Mouse (Mus musculus): ENCODE measurements around the gene Plscr1.

The Plscr1 gene

GRCm38 (mm10) chr9:92249447-92249852, at the start of gene Plscr1:
Plscr1 (plus strand) TSS chr9:92249750.
- H3K36me3 ChIP-seq (ENCODE audit: control insufficient read depth, insufficient read depth, low read length, poor library complexity, severe bottlenecking): no peaks in the 10 kb centered on the region
- H3K27me3 ChIP-seq (ENCODE audit: control insufficient read depth, insufficient read depth, low read length, poor library complexity, severe bottlenecking): no peaks in the 10 kb centered on the region
- peak; percentile 43 for DNase-seq (ENCODE audit: low read depth, low spot score)

GRCm38 (mm10) chr9:92204397-92204796, 45.2 kb upstream of the Plscr1 start:
- H3K36me3 ChIP-seq (ENCODE audit: control insufficient read depth, insufficient read depth, low read length, poor library complexity, severe bottlenecking): no peaks in the 10 kb centered on the region
- no peak for DNase-seq (ENCODE audit: low read depth, low spot score)
- no peaks in the 10 kb centered on the region for H3K27me3 ChIP-seq (ENCODE audit: control insufficient read depth, insufficient read depth, low read length, poor library complexity, severe bottlenecking)

GRCm38 (mm10) chr9:92207307-92207706, 42.2 kb upstream of the Plscr1 start:
- Histone ChIP-seq H3K36me3 (ENCODE audit: control insufficient read depth, insufficient read depth, low read length, poor library complexity, severe bottlenecking) (no peaks in the 10 kb centered on the region), H3K27me3 (ENCODE audit: control insufficient read depth, insufficient read depth, low read length, poor library complexity, severe bottlenecking) (no peaks in the 10 kb centered on the region)
- DNase-seq (ENCODE audit: low read depth, low spot score): peak; percentile 53

GRCm38 (mm10) chr9:92207757-92208156, 41.8 kb upstream of the Plscr1 start:
- Histone ChIP-seq H3K27me3 (ENCODE audit: control insufficient read depth, insufficient read depth, low read length, poor library complexity, severe bottlenecking) (no peaks in the 10 kb centered on the region), H3K36me3 (ENCODE audit: control insufficient read depth, insufficient read depth, low read length, poor library complexity, severe bottlenecking) (no peaks in the 10 kb centered on the region)
- DNase-seq (ENCODE audit: low read depth, low spot score): no peak

GRCm38 (mm10) chr9:92209850-92210249, 39.7 kb upstream of the Plscr1 start:
- no peak for DNase-seq (ENCODE audit: low read depth, low spot score)
- Histone ChIP-seq H3K36me3 (ENCODE audit: control insufficient read depth, insufficient read depth, low read length, poor library complexity, severe bottlenecking) (no peaks in the 10 kb centered on the region), H3K27me3 (ENCODE audit: control insufficient read depth, insufficient read depth, low read length, poor library complexity, severe bottlenecking) (no peaks in the 10 kb centered on the region)

- H3K27me3 ChIP-seq (ENCODE audit: control insufficient read depth, insufficient read depth, low read length, poor library complexity, severe bottlenecking): no peaks in the 10 kb centered on the region
- no peaks in the 10 kb centered on the region for H3K36me3 ChIP-seq (ENCODE audit: control insufficient read depth, insufficient read depth, low read length, poor library complexity, severe bottlenecking)
- no peak for DNase-seq (ENCODE audit: low read depth, low spot score)
These were observed 39.1 kb upstream of the Plscr1 start for GRCm38 (mm10) chr9:92210386-92210967.

GRCm38 (mm10) chr9:92211048-92211447, 38.5 kb upstream of the Plscr1 start:
- DNase-seq (ENCODE audit: low read depth, low spot score): no peak
- Histone ChIP-seq H3K27me3 (ENCODE audit: control insufficient read depth, insufficient read depth, low read length, poor library complexity, severe bottlenecking) (no peaks in the 10 kb centered on the region), H3K36me3 (ENCODE audit: control insufficient read depth, insufficient read depth, low read length, poor library complexity, severe bottlenecking) (no peaks in the 10 kb centered on the region)

- H3K27me3 ChIP-seq (ENCODE audit: control insufficient read depth, insufficient read depth, low read length, poor library complexity, severe bottlenecking): no peaks in the 10 kb centered on the region
- H3K36me3 ChIP-seq (ENCODE audit: control insufficient read depth, insufficient read depth, low read length, poor library complexity, severe bottlenecking): no peaks in the 10 kb centered on the region
- DNase-seq (ENCODE audit: low read depth, low spot score): no peak
These were observed 32.1 kb upstream of the Plscr1 start for GRCm38 (mm10) chr9:92217484-92217883.

GRCm38 (mm10) chr9:92217896-92218295, 31.7 kb upstream of the Plscr1 start:
- H3K27me3 ChIP-seq (ENCODE audit: control insufficient read depth, insufficient read depth, low read length, poor library complexity, severe bottlenecking): no peaks in the 10 kb centered on the region
- no peak for DNase-seq (ENCODE audit: low read depth, low spot score)

GRCm38 (mm10) chr9:92220151-92220550, 29.4 kb upstream of the Plscr1 start:
- Histone ChIP-seq H3K27me3 (ENCODE audit: control insufficient read depth, insufficient read depth, low read length, poor library complexity, severe bottlenecking) (no peaks in the 10 kb centered on the region), H3K36me3 (ENCODE audit: control insufficient read depth, insufficient read depth, low read length, poor library complexity, severe bottlenecking) (no peaks in the 10 kb centered on the region)
- no peak for DNase-seq (ENCODE audit: low read depth, low spot score)

More at GRCm38 (mm10) chr9:92217896-92218295, 31.7 kb upstream of the Plscr1 start:
- H3K36me3 ChIP-seq (ENCODE audit: control insufficient read depth, insufficient read depth, low read length, poor library complexity, severe bottlenecking): no peaks in the 10 kb centered on the region

- no peak for DNase-seq (ENCODE audit: low read depth, low spot score)
- H3K27me3 ChIP-seq (ENCODE audit: control insufficient read depth, insufficient read depth, low read length, poor library complexity, severe bottlenecking): no peaks in the 10 kb centered on the region
- H3K36me3 ChIP-seq (ENCODE audit: control insufficient read depth, insufficient read depth, low read length, poor library complexity, severe bottlenecking): no peaks in the 10 kb centered on the region
These were observed 28.1 kb upstream of the Plscr1 start for GRCm38 (mm10) chr9:92221480-92221879.

GRCm38 (mm10) chr9:92224598-92225231, 24.8 kb upstream of the Plscr1 start:
- Histone ChIP-seq H3K36me3 (ENCODE audit: control insufficient read depth, insufficient read depth, low read length, poor library complexity, severe bottlenecking) (no peaks in the 10 kb centered on the region), H3K27me3 (ENCODE audit: control insufficient read depth, insufficient read depth, low read length, poor library complexity, severe bottlenecking) (no peaks in the 10 kb centered on the region)
- no peak for DNase-seq (ENCODE audit: low read depth, low spot score)

GRCm38 (mm10) chr9:92226127-92226655, 23.4 kb upstream of the Plscr1 start:
- DNase-seq (ENCODE audit: low read depth, low spot score): no peak
- H3K27me3 ChIP-seq (ENCODE audit: control insufficient read depth, insufficient read depth, low read length, poor library complexity, severe bottlenecking): no peaks in the 10 kb centered on the region
- H3K36me3 ChIP-seq (ENCODE audit: control insufficient read depth, insufficient read depth, low read length, poor library complexity, severe bottlenecking): no peaks in the 10 kb centered on the region

- H3K36me3 ChIP-seq (ENCODE audit: control insufficient read depth, insufficient read depth, low read length, poor library complexity, severe bottlenecking): no peaks in the 10 kb centered on the region
- H3K27me3 ChIP-seq (ENCODE audit: control insufficient read depth, insufficient read depth, low read length, poor library complexity, severe bottlenecking): no peaks in the 10 kb centered on the region
- no peak for DNase-seq (ENCODE audit: low read depth, low spot score)
These were observed 22.8 kb upstream of the Plscr1 start for GRCm38 (mm10) chr9:92226795-92227194.

- no peaks in the 10 kb centered on the region for H3K27me3 ChIP-seq (ENCODE audit: control insufficient read depth, insufficient read depth, low read length, poor library complexity, severe bottlenecking)
- no peaks in the 10 kb centered on the region for H3K36me3 ChIP-seq (ENCODE audit: control insufficient read depth, insufficient read depth, low read length, poor library complexity, severe bottlenecking)
- no peak for DNase-seq (ENCODE audit: low read depth, low spot score)
These were observed 20.4 kb upstream of the Plscr1 start for GRCm38 (mm10) chr9:92228867-92229832.
